Mouse (Mus musculus) erythroblast, embryonic 14.5 days (primary cell): Measurements from ENCODE around the gene Slc25a39.
"Not testable (repeated sequence)": the region's sequence is repeated elsewhere in the genome, so short reads cannot be mapped to it uniquely, and the experiment has no call there.

Experiments used
- GATA1 ChIP-seq: IDR thresholded peaks from 2 replicates; pipeline ENCODE4 v1.6.1; 2012; ENCODE audit warnings: low read length, inconsistent platforms, mixed read lengths
- TAL1 ChIP-seq: IDR thresholded peaks from 3 replicates; pipeline ENCODE4 v1.6.1; 2012; ENCODE audit warnings: low read length, inconsistent platforms, mixed read lengths

DNA sequence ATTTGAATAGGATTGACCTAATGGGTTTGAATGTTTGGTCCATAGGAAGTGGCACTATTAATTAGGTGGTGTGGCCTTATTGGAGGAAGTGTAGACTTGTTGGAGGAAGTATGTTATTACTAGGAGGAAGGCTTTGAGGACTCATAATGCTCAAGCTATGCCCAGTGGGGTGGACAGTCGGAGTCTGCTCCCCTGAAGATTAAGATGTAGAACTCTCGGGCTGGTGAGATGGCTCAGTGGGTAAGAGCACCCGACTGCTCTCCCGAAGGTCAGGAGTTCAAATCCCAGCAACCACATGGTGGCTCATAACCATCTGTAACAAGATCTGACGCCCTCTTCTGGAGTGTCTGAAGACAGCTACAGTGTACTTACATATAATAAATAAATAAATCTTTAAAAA lies 18.3 kb downstream of the Slc25a39 start:
- TF ChIP-seq TAL1, GATA1: not testable (repeated sequence)
